Mouse (Mus musculus): ENCODE measurements around the gene 6430628N08Rik. TPM values are rescaled to one million over a fixed set of nuclear protein-coding genes. Genes with fewer than 3 reads are reported as not detected.
A peak's percentile ranks its signal among the peaks of the same experiment; 100 is the strongest.

Gene 6430628N08Rik
- polyA plus RNA-seq, 1 experiment = 0.16 TPM

- no peaks in the 10 kb centered on the region for H3K9me3 ChIP-seq
- TF ChIP-seq GATA1 (IDR thresholded peaks at IDR 0.05; ENCODE audit: borderline replicate concordance, low read length) (no peak), FLI1 (IDR thresholded peaks at IDR 0.05; ENCODE audit: low read length) (no peak)
- no peak overlapping the region for H3K4me3 ChIP-seq (replicated peaks)
- peaks cover 9% of the 10 kb centered on the region for H3K4me1 ChIP-seq
- H3K36me3 ChIP-seq (replicated peaks; ENCODE audit: low read length) = no peaks in the 10 kb centered on the region
- peaks cover 88% of the 10 kb centered on the region for H3K27me3 ChIP-seq (replicated peaks)
Observed at GRCm38 (mm10) chr4:115906791-115907190, 16.3 kb downstream of the 6430628N08Rik start.

- Histone ChIP-seq H3K4me1 (peaks cover 15% of the 10 kb centered on the region), H3K27me3 (replicated peaks) (peaks cover 91% of the 10 kb centered on the region)
Observed at GRCm38 (mm10) chr4:115907994-115908393, 17.5 kb downstream of the 6430628N08Rik start.

DNA sequence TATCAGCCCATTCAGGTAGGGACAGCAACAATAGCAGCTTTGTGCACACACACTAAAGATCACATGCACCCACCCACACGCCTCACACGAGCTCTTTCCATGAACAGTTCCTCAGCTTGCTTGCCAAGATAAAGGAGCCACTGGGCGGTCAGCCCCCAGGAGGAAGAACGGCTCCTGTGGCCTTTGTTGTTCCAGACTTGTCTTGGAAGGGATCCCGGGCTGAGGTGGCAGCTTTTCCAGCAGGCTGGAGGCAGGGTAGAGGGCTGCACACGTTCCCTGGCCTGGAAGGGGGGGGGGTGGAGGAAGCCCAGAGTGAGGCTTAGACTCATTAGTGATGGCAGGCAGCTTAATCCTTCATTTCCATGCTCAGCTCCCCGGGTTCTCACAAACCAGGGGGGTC is 18.2 kb downstream of the 6430628N08Rik start:
- H3K4me1 ChIP-seq = peaks cover 15% of the 10 kb centered on the region
- H3K27me3 ChIP-seq (replicated peaks) = peaks cover 91% of the 10 kb centered on the region
- no peaks in the 10 kb centered on the region for H3K9me3 ChIP-seq
- no peak overlapping the region for H3K4me3 ChIP-seq (replicated peaks)
- H3K36me3 ChIP-seq (replicated peaks; ENCODE audit: low read length) = no peaks in the 10 kb centered on the region
- TF ChIP-seq GATA1 (IDR thresholded peaks at IDR 0.05; ENCODE audit: borderline replicate concordance, low read length) (no peak), FLI1 (IDR thresholded peaks at IDR 0.05; ENCODE audit: low read length) (no peak)

More at GRCm38 (mm10) chr4:115907994-115908393, 17.5 kb downstream of the 6430628N08Rik start:
- Histone ChIP-seq H3K9me3 (no peaks in the 10 kb centered on the region), H3K36me3 (replicated peaks; ENCODE audit: low read length) (no peaks in the 10 kb centered on the region), H3K4me3 (replicated peaks) (no peak overlapping the region)
- no peak for TF ChIP-seq FLI1 (IDR thresholded peaks at IDR 0.05; ENCODE audit: low read length)
- no peak for TF ChIP-seq GATA1 (IDR thresholded peaks at IDR 0.05; ENCODE audit: borderline replicate concordance, low read length)

DNA sequence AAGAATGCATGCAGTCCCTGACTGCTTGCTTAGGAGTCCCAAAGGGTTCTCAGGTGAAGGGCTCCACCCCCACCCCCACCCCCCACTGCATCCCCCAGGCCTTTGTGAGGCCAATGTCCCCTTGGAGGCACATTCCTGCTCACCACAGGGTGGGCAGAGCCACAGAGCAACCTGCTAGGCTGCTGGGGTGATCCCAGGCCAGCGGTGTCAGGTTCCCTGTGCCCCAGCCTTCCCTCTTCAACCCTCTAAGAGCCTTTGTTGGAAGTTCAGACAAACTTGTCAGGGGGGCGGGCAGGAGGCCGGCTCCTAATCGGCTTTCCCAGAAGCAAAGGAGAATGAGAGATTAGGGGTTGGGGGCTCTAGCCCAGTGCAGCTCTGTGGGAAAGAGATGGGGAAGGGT is 21.1 kb downstream of the 6430628N08Rik start:
- no peaks in the 10 kb centered on the region for H3K36me3 ChIP-seq (replicated peaks; ENCODE audit: low read length)
- no peak overlapping the region for H3K4me3 ChIP-seq (replicated peaks)
- no peak for TF ChIP-seq FLI1 (IDR thresholded peaks at IDR 0.05; ENCODE audit: low read length)
- TF ChIP-seq GATA1 (IDR thresholded peaks at IDR 0.05; ENCODE audit: borderline replicate concordance, low read length) = no peak
- no peaks in the 10 kb centered on the region for H3K9me3 ChIP-seq
- H3K27me3 ChIP-seq (replicated peaks) = peaks cover 88% of the 10 kb centered on the region
- H3K4me1 ChIP-seq = peaks cover 15% of the 10 kb centered on the region

- Histone ChIP-seq H3K36me3 (replicated peaks; ENCODE audit: low read length) (no peaks in the 10 kb centered on the region), H3K4me3 (replicated peaks) (no peak overlapping the region), H3K27me3 (replicated peaks) (peaks cover 96% of the 10 kb centered on the region), H3K9me3 (no peaks in the 10 kb centered on the region), H3K4me1 (no peaks in the 10 kb centered on the region)
- TF ChIP-seq FLI1 (IDR thresholded peaks at IDR 0.05; ENCODE audit: low read length) = no peak
- TF ChIP-seq GATA1 (IDR thresholded peaks at IDR 0.05; ENCODE audit: borderline replicate concordance, low read length) = no peak
Observed at GRCm38 (mm10) chr4:115919911-115920310, 29.4 kb downstream of the 6430628N08Rik start.

GRCm38 (mm10) chr4:115922688-115923087 is 32.2 kb downstream of the 6430628N08Rik start:
- no peaks in the 10 kb centered on the region for H3K9me3 ChIP-seq
- no peak overlapping the region for H3K4me3 ChIP-seq (replicated peaks)
- H3K4me1 ChIP-seq = no peaks in the 10 kb centered on the region
- peaks cover 82% of the 10 kb centered on the region for H3K27me3 ChIP-seq (replicated peaks)
- TF ChIP-seq FLI1 (IDR thresholded peaks at IDR 0.05; ENCODE audit: low read length) = no peak
- no peak for TF ChIP-seq GATA1 (IDR thresholded peaks at IDR 0.05; ENCODE audit: borderline replicate concordance, low read length)
- H3K36me3 ChIP-seq (replicated peaks; ENCODE audit: low read length) = no peaks in the 10 kb centered on the region

GRCm38 (mm10) chr4:115923262-115923880 is 32.9 kb downstream of the 6430628N08Rik start:
- H3K27me3 ChIP-seq (replicated peaks) = peaks cover 80% of the 10 kb centered on the region
- H3K4me1 ChIP-seq = no peaks in the 10 kb centered on the region
- H3K36me3 ChIP-seq (replicated peaks; ENCODE audit: low read length) = no peaks in the 10 kb centered on the region
- H3K4me3 ChIP-seq (replicated peaks) = no peak overlapping the region
- no peak for TF ChIP-seq FLI1 (IDR thresholded peaks at IDR 0.05; ENCODE audit: low read length)
- TF ChIP-seq GATA1 (IDR thresholded peaks at IDR 0.05; ENCODE audit: borderline replicate concordance, low read length) = no peak
- no peaks in the 10 kb centered on the region for H3K9me3 ChIP-seq

DNA sequence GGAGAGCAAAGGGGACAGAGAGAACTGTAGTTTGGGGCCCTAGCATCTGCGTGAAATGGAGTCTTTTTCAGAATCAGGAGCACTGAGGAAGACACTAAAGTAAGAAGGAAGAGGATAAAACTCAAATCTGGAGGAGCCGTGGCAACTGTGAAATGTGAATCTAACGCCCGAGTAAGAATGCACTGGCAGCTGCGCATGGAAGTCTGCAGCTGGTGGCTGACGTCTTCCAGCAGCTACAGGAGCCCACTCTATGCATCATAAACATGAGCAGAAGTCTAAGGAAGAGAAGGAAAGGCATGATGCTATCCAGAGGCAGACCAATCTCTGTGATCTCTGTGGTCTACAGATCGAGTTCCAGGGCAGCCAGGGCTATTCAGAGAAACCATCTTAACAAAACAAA is 37.2 kb downstream of the 6430628N08Rik start:
- Histone ChIP-seq H3K27me3 (replicated peaks) (peaks cover 78% of the 10 kb centered on the region), H3K4me1 (no peaks in the 10 kb centered on the region), H3K9me3 (no peaks in the 10 kb centered on the region), H3K36me3 (replicated peaks; ENCODE audit: low read length) (no peaks in the 10 kb centered on the region), H3K4me3 (replicated peaks) (no peak overlapping the region)
- no peak for TF ChIP-seq GATA1 (IDR thresholded peaks at IDR 0.05; ENCODE audit: borderline replicate concordance, low read length)
- TF ChIP-seq FLI1 (IDR thresholded peaks at IDR 0.05; ENCODE audit: low read length) = no peak

- peaks cover 89% of the 10 kb centered on the region for H3K27me3 ChIP-seq (replicated peaks)
- no peaks in the 10 kb centered on the region for H3K9me3 ChIP-seq
- H3K4me1 ChIP-seq = peaks cover 16% of the 10 kb centered on the region
- H3K4me3 ChIP-seq (replicated peaks) = no peak overlapping the region
- TF ChIP-seq GATA1 (IDR thresholded peaks at IDR 0.05; ENCODE audit: borderline replicate concordance, low read length) (no peak), FLI1 (IDR thresholded peaks at IDR 0.05; ENCODE audit: low read length) (no peak)
- H3K36me3 ChIP-seq (replicated peaks; ENCODE audit: low read length) = no peaks in the 10 kb centered on the region
Observed at GRCm38 (mm10) chr4:115931556-115932088, 41.2 kb downstream of the 6430628N08Rik start.

DNA sequence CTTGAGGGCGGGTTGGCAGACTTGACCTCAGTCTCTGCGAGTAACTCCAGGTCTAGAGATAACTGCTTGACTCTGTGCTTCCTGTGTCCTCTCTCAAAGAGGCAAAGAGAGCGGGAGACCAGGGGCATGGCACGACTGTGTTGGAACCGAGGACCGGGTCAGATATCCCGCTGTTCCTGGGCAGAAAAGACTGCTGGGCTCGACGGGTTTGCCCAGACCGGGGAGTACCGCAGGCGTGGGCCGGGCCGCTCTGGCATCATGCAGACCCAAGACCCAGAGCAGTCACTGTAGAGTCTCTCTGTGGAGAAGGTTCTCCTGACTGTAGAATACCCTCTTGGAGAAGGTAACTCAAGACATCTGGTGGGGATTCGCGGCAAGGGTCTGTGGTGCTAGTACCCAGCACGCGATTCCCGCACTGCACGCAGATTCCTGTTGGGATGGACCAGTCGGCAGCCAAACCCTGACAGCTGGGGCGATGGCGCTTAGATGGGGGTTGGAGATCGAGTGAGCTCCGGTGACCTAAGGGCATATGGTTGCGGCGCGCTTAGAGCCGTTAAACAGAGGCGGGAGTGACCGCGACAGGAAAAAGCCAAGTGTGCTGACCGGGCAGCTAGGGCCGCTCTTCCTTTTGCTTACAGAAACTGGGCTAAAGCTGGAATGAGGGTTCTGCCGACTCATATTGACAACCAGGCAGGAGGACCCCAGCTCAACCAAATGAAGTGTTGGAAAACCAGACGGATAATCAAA is 45.5 kb downstream of the 6430628N08Rik start:
- Histone ChIP-seq H3K9me3 (no peaks in the 10 kb centered on the region), H3K27me3 (replicated peaks) (peaks cover 100% of the 10 kb centered on the region), H3K36me3 (replicated peaks; ENCODE audit: low read length) (no peaks in the 10 kb centered on the region), H3K4me1 (peaks cover 43% of the 10 kb centered on the region), H3K4me3 (replicated peaks) (peak overlapping the region; percentile 72)
- TF ChIP-seq FLI1 (IDR thresholded peaks at IDR 0.05; ENCODE audit: low read length) = no peak
- TF ChIP-seq GATA1 (IDR thresholded peaks at IDR 0.05; ENCODE audit: borderline replicate concordance, low read length) = no peak

Data from megakaryocyte, embryonic 14.5 days (primary cell).